Mouse (Mus musculus) testis, adult 2 months (tissue): ENCODE measurements at regions not wholly inside any gene's neighbourhood (a gene's known extent, or its start where the extent isn't known, plus 50 kb on each side); places are given as distances from the start of the nearest gene placed in this dataset.

Source experiments
- CTCF ChIP-seq: fragments of 200-500 bp; IDR thresholded peaks from 2 replicates; pipeline ENCODE4 v1.5.1; 2012; ENCODE audit warnings: low read depth, mild to moderate bottlenecking, inconsistent platforms, low read length, moderate library complexity; ENCODE audit not compliant: control insufficient read depth, insufficient read depth, insufficient replicate concordance
- POLR2A ChIP-seq: fragments of 200-500 bp; IDR thresholded peaks from 2 replicates; pipeline ENCODE4 v1.6.1; 2012; ENCODE audit warnings: low read depth, mild to moderate bottlenecking, inconsistent platforms, low read length, moderate library complexity; ENCODE audit not compliant: control insufficient read depth

DNA sequence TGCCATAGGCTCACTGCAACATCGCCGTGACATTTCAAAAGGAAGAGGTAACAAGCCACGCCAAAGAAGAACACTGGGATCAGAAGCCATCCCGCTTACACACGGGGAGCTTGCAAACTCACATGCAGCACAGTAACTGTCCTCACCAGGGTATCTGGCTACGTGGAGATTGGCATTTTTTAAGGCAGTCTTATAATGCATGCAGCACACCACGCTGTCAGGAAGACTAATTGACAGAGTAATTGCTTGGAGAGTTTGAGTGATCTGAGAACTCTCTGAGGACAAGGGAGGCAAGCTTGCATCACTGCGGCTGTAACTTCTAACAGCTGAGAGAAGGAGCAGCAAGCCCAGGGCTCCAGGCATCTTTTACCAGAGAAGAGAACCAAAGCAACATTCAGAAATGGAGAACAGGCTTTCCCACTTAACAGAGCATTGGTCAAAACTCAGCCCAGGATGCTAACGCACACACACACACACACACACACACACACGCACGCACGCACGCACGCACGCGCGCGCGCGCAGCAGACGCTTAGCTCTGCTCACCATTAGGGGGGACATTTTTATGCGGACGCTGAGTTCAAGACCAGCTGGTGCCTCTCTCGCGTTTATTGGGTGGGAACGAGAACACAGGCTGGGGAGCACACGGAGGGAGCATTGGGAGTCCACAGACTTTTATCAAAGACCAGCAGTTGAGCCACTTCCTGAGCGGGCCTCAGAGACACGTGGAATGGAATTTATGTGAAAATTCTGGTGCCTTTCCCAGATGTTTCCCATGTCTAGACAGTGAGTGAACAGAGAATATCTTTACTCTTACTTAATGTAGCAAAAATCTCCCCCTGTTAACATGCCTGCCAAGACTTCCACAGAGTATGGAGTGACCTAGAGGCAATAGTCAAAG is 66.6 kb downstream of the 1700129C05Rik start:
- no peak for TF ChIP-seq CTCF
- TF ChIP-seq POLR2A, result no peak
